Mouse (Mus musculus) spleen, postnatal 10 days (tissue): ENCODE results near the gene 6030458C11Rik.

Experiments used
- DNase-seq, 2 experiments: peaks; one replicate each; pipeline ENCODE4 v3.0.0; 2021 to 2022; ENCODE audit warnings: low spot score in 2 of 2

6030458C11Rik gene

GRCm38 (mm10) chr15:12760747-12761146 is 63.7 kb downstream of the 6030458C11Rik start:
- no peak for DNase-seq

GRCm38 (mm10) chr15:12758461-12758860 is 66.0 kb downstream of the 6030458C11Rik start:
- DNase-seq = no peak
